23 mouse cellular contexts compared by ENCODE assay signal in genomic region chr9:54537030-54537429, GRCm38 (mm10). TPM values are rescaled to one million over a fixed set of nuclear protein-coding genes. Genes with fewer than 3 reads are reported as not detected.
DNase-seq lines count a peak whose midpoint lies in the region; ATAC-seq lines count a peak whose summit lies in the region.
"Had no signal": no experiment of that assay in that cellular context is flagged by ENCODE, and none has a peak within 500 bp of the region (broad histone marks: within the 10 kb centered on the region; RNA-seq: fewer than 3 reads in every experiment).

No protein-coding gene starts in this region.

- no peak overlapping the region for H3K4me2 ChIP-seq in forebrain, embryonic 14.5 days (ENCODE audit: low read length)
- no peak overlapping the region for H3K4me2 ChIP-seq in forebrain, embryonic 11.5 days (ENCODE audit: low read depth, low read length, severe bottlenecking)
- H3K4me2 ChIP-seq in midbrain, embryonic 14.5 days (ENCODE audit: low read length): no peak overlapping the region
- H3K4me2 ChIP-seq in midbrain, embryonic 15.5 days: no peak overlapping the region
- H3K4me2 ChIP-seq: embryonic facial prominence, embryonic 15.5 days; heart, embryonic 13.5 days; intestine, embryonic 15.5 days; neural tube, embryonic 12.5 days had no signal

- no peak overlapping the region for H3K9ac ChIP-seq in forebrain, embryonic 14.5 days (ENCODE audit: low read length)
- H3K9ac ChIP-seq in forebrain, embryonic 11.5 days (ENCODE audit: low read length): no peak overlapping the region
- H3K9ac ChIP-seq in midbrain, embryonic 14.5 days (replicated peaks; ENCODE audit: low read length): no peak overlapping the region
- no peak overlapping the region for H3K9ac ChIP-seq in midbrain, embryonic 15.5 days
- H3K9ac ChIP-seq: embryonic facial prominence, embryonic 15.5 days; heart, embryonic 13.5 days; intestine, embryonic 15.5 days; neural tube, embryonic 12.5 days had no signal

- intact Hi-C loops in gastrocnemius, postnatal 36 days (cut with DNase I): no loop called here

- peaks cover 28% of the 10 kb centered on the region for H3K4me1 ChIP-seq in forebrain, embryonic 14.5 days (ENCODE audit: control insufficient read depth, insufficient read depth, low read length)
- H3K4me1 ChIP-seq in forebrain, embryonic 11.5 days (replicated peaks; ENCODE audit: control insufficient read depth, insufficient read depth, low read length): peaks cover 2% of the 10 kb centered on the region; the same call in 1 of the 2 replicates
- peaks cover 8% of the 10 kb centered on the region; the same call in 1 of the 2 replicates for H3K4me1 ChIP-seq in midbrain, embryonic 14.5 days (ENCODE audit: control insufficient read depth, insufficient read depth, low read length)
- peaks cover 10% of the 10 kb centered on the region for H3K4me1 ChIP-seq in midbrain, embryonic 15.5 days
- H3K4me1 ChIP-seq: intestine, embryonic 15.5 days had no signal

- no peaks in the 10 kb centered on the region for H3K9me3 ChIP-seq in forebrain, embryonic 14.5 days (replicated peaks; ENCODE audit: control insufficient read depth, low read length)
- no peaks in the 10 kb centered on the region for H3K9me3 ChIP-seq in forebrain, embryonic 11.5 days (ENCODE audit: control insufficient read depth, low read length)
- H3K9me3 ChIP-seq in midbrain, embryonic 14.5 days (ENCODE audit: control insufficient read depth, low read length): no peaks in the 10 kb centered on the region
- H3K9me3 ChIP-seq in midbrain, embryonic 15.5 days: no peaks in the 10 kb centered on the region
- H3K9me3 ChIP-seq: embryonic facial prominence, embryonic 15.5 days; heart, embryonic 13.5 days; intestine, embryonic 15.5 days; neural tube, embryonic 12.5 days had no signal

- WGBS in forebrain, embryonic 14.5 days: 20% methylated on average over 4 of the region's 4 CpGs
- WGBS in forebrain, embryonic 11.5 days: 65% methylated on average over 4 of the region's 4 CpGs
- 34% methylated on average over 4 of the region's 4 CpGs for WGBS in midbrain, embryonic 14.5 days
- 25% methylated on average over 4 of the region's 4 CpGs for WGBS in midbrain, embryonic 15.5 days

- DNase-seq in forebrain, embryonic 14.5 days (ENCODE audit: low spot score): peak; percentile 86
- no peak for DNase-seq in forebrain, embryonic 11.5 days (ENCODE audit: low spot score)
- peak; percentile 21 for DNase-seq in midbrain, embryonic 14.5 days
- peak; percentile 61 for DNase-seq in brain, embryonic 18.5 days (ENCODE audit: low read depth, low spot score)
- peak; percentile 74 to 81 for DNase-seq in layer of hippocampus, postnatal 36 days
- DNase-seq in gastrocnemius, postnatal 36 days: no peak
- no peak for DNase-seq in testis, postnatal 10 days (ENCODE audit: low spot score)
- DNase-seq: B cell, adult 2 months; cerebellum, adult 11 months; lung, adult 18-20 months; thymus, adult 2 months had no signal

- H3K27me3 ChIP-seq in forebrain, embryonic 14.5 days (replicated peaks; ENCODE audit: control insufficient read depth, insufficient read depth, low read length): no peaks in the 10 kb centered on the region
- H3K27me3 ChIP-seq in forebrain, embryonic 11.5 days (ENCODE audit: control insufficient read depth, insufficient read depth, low read length): no peaks in the 10 kb centered on the region
- no peaks in the 10 kb centered on the region for H3K27me3 ChIP-seq in midbrain, embryonic 14.5 days (ENCODE audit: control insufficient read depth, insufficient read depth, low read length)
- H3K27me3 ChIP-seq in midbrain, embryonic 15.5 days (replicated peaks): no peaks in the 10 kb centered on the region
- H3K27me3 ChIP-seq: embryonic facial prominence, embryonic 15.5 days; intestine, embryonic 15.5 days; neural tube, embryonic 12.5 days; Patski had no signal

- ATAC-seq in forebrain, embryonic 14.5 days: peak; percentile 81
- ATAC-seq in forebrain, embryonic 11.5 days (replicated peaks; ENCODE audit: low FRiP score): no peak
- ATAC-seq in midbrain, embryonic 14.5 days (ENCODE audit: low FRiP score, low TSS enrichment): no peak
- ATAC-seq in midbrain, embryonic 15.5 days (replicated peaks): no peak
- ATAC-seq: intestine, embryonic 15.5 days; Patski had no signal

- no peak overlapping the region for H3K4me3 ChIP-seq in forebrain, embryonic 14.5 days (ENCODE audit: low read depth, low read length)
- no peak overlapping the region for H3K4me3 ChIP-seq in forebrain, embryonic 11.5 days (ENCODE audit: low read depth, low read length)
- no peak overlapping the region for H3K4me3 ChIP-seq in midbrain, embryonic 14.5 days (replicated peaks; ENCODE audit: low read depth, low read length)
- no peak overlapping the region for H3K4me3 ChIP-seq in midbrain, embryonic 15.5 days
- H3K4me3 ChIP-seq: embryonic facial prominence, embryonic 15.5 days; heart, embryonic 13.5 days; intestine, embryonic 15.5 days; neural tube, embryonic 12.5 days had no signal

- H3K27ac ChIP-seq in forebrain, embryonic 14.5 days (ENCODE audit: low read depth, low read length): peak overlapping the region; percentile 74
- H3K27ac ChIP-seq in forebrain, embryonic 11.5 days (ENCODE audit: low read depth, low read length): no peak overlapping the region
- H3K27ac ChIP-seq in midbrain, embryonic 14.5 days (replicated peaks; ENCODE audit: low read depth, low read length): no peak overlapping the region
- no peak overlapping the region for H3K27ac ChIP-seq in midbrain, embryonic 15.5 days
- H3K27ac ChIP-seq: embryonic facial prominence, embryonic 15.5 days; heart, embryonic 13.5 days; intestine, embryonic 15.5 days; kidney, postnatal 0 days; macrophage; neural tube, embryonic 12.5 days had no signal

- no peaks in the 10 kb centered on the region for H3K36me3 ChIP-seq in forebrain, embryonic 14.5 days (ENCODE audit: control insufficient read depth, insufficient read depth, low read length)
- H3K36me3 ChIP-seq in forebrain, embryonic 11.5 days (ENCODE audit: control insufficient read depth, insufficient read depth, low read length): no peaks in the 10 kb centered on the region
- H3K36me3 ChIP-seq in midbrain, embryonic 14.5 days (ENCODE audit: control insufficient read depth, insufficient read depth, low read length): no peaks in the 10 kb centered on the region
- H3K36me3 ChIP-seq in midbrain, embryonic 15.5 days (replicated peaks): no peaks in the 10 kb centered on the region
- H3K36me3 ChIP-seq: embryonic facial prominence, embryonic 15.5 days; heart, embryonic 13.5 days; intestine, embryonic 15.5 days; neural tube, embryonic 12.5 days had no signal

RNA-seq across cellular contexts. Expression of gene Sh2d7, which starts 1.8 kb away (rescaled TPM):
- polyA plus RNA-seq in forebrain, embryonic 14.5 days (2014; fragmentation: Nextera tagmentation; extraction: Ambion mirVana): 0.10 TPM in 2 replicates
- polyA plus RNA-seq in forebrain, embryonic 11.5 days (2014; fragmentation: Nextera tagmentation; extraction: Ambion mirVana): not detected in 2 replicates
- polyA plus RNA-seq in midbrain, embryonic 14.5 days (2014; fragmentation: Nextera tagmentation; extraction: Ambion mirVana): not detected in 2 replicates
- not detected in 2 replicates for polyA plus RNA-seq in midbrain, embryonic 15.5 days (2015; fragmentation: Nextera tagmentation; extraction: Ambion mirVana)
- under 1 TPM in 1 of 2 experiments, not detected in 1; 0.20 TPM for total RNA-seq in layer of hippocampus, postnatal 36 days (2021)
- not detected for total RNA-seq in gastrocnemius, postnatal 36 days (2021)
- total RNA-seq: adrenal gland, postnatal 4 days; gastrocnemius, postnatal 4 days; hematopoietic stem cell, adult 5-6 weeks had no signal
- polyA plus RNA-seq: heart, embryonic 13.5 days; intestine, embryonic 15.5 days; kidney, postnatal 0 days; limb, embryonic 14.5 days; macrophage; neural tube, embryonic 12.5 days had no signal

RNA-seq across cellular contexts. Expression of gene Cib2, which starts 23.0 kb away (rescaled TPM):
- polyA plus RNA-seq in forebrain, embryonic 14.5 days (2014; fragmentation: Nextera tagmentation; extraction: Ambion mirVana): 42.7 and 43.4 TPM in 2 replicates
- polyA plus RNA-seq in forebrain, embryonic 11.5 days (2014; fragmentation: Nextera tagmentation; extraction: Ambion mirVana): 15.8 and 15.9 TPM in 2 replicates
- 41.5 and 51.7 TPM in 2 replicates for polyA plus RNA-seq in midbrain, embryonic 14.5 days (2014; fragmentation: Nextera tagmentation; extraction: Ambion mirVana)
- 43.2 and 44.6 TPM in 2 replicates for polyA plus RNA-seq in midbrain, embryonic 15.5 days (2015; fragmentation: Nextera tagmentation; extraction: Ambion mirVana)
- 10 to 100 TPM; 21.6 to 22.0 TPM for total RNA-seq in layer of hippocampus, postnatal 36 days (2021)
- total RNA-seq in gastrocnemius, postnatal 36 days (2021): 100 to 1,000 TPM; 113 to 142 TPM
- total RNA-seq: hematopoietic stem cell, adult 5-6 weeks had no signal

RNA-seq across cellular contexts. Expression of gene Dmxl2, which starts 35.6 kb away (rescaled TPM):
- polyA plus RNA-seq in forebrain, embryonic 14.5 days (2014; fragmentation: Nextera tagmentation; extraction: Ambion mirVana): 39.5 and 53.7 TPM in 2 replicates
- 13.0 and 15.2 TPM in 2 replicates for polyA plus RNA-seq in forebrain, embryonic 11.5 days (2014; fragmentation: Nextera tagmentation; extraction: Ambion mirVana)
- 64.9 and 71.1 TPM in 2 replicates for polyA plus RNA-seq in midbrain, embryonic 14.5 days (2014; fragmentation: Nextera tagmentation; extraction: Ambion mirVana)
- 57.0 and 63.2 TPM in 2 replicates for polyA plus RNA-seq in midbrain, embryonic 15.5 days (2015; fragmentation: Nextera tagmentation; extraction: Ambion mirVana)
- 100 to 1,000 TPM; 206 to 213 TPM for total RNA-seq in layer of hippocampus, postnatal 36 days (2021)
- 1 to 10 TPM; 2.6 to 2.7 TPM for total RNA-seq in gastrocnemius, postnatal 36 days (2021)

RNA-seq across cellular contexts. Expression of gene Idh3a, which starts 49.1 kb away (rescaled TPM):
- 141 and 175 TPM in 2 replicates for polyA plus RNA-seq in forebrain, embryonic 14.5 days (2014; fragmentation: Nextera tagmentation; extraction: Ambion mirVana)
- 119 and 123 TPM in 2 replicates for polyA plus RNA-seq in forebrain, embryonic 11.5 days (2014; fragmentation: Nextera tagmentation; extraction: Ambion mirVana)
- 150 and 153 TPM in 2 replicates for polyA plus RNA-seq in midbrain, embryonic 14.5 days (2014; fragmentation: Nextera tagmentation; extraction: Ambion mirVana)
- 132 and 136 TPM in 2 replicates for polyA plus RNA-seq in midbrain, embryonic 15.5 days (2015; fragmentation: Nextera tagmentation; extraction: Ambion mirVana)
- total RNA-seq in layer of hippocampus, postnatal 36 days (2021): 100 to 1,000 TPM; 174 to 183 TPM
- total RNA-seq in gastrocnemius, postnatal 36 days (2021): 100 to 1,000 TPM; 564 to 571 TPM

Comparison
In these comparisons a context has a peak if more than half of its experiments do, and no peak if none do; other contexts are left out.
1. DNase-seq: peak in forebrain, embryonic 14.5 days (single experiment), midbrain, embryonic 14.5 days (single experiment), brain, embryonic 18.5 days (single experiment) and layer of hippocampus, postnatal 36 days (2 of 2); none in forebrain, embryonic 11.5 days (single experiment), gastrocnemius, postnatal 36 days (0 of 2) and testis, postnatal 10 days (single experiment).